Mouse (Mus musculus) CH12.LX (cell line): Measurements from ENCODE around the gene Psap.

ENCODE experiments used
- CHD1 ChIP-seq: IDR thresholded peaks from 2 replicates; pipeline ENCODE4 v1.6.1; 2012; ENCODE audit warnings: low read depth, low read length, improper control_type of control experiment, inconsistent platforms
- CTCF ChIP-seq, 2 experiments: IDR thresholded peaks in 1 of 2; conservative IDR thresholded peaks in 1 of 2; 2 replicates each; pipeline ENCODE4 v1.5.1; 2011 to 2012; ENCODE audit warnings: low read depth in 2 of 2, low read length in 2 of 2, improper control_type of control experiment in 1 of 2, inconsistent platforms in 1 of 2, mild to moderate bottlenecking in 1 of 2, moderate library complexity in 1 of 2
- EP300 ChIP-seq: IDR thresholded peaks from 2 replicates; pipeline ENCODE4 v1.6.1; 2011; ENCODE audit warnings: low read length, improper control_type of control experiment
- PAX5 ChIP-seq: IDR thresholded peaks from 2 replicates; pipeline ENCODE4 v1.6.1; 2012; ENCODE audit warnings: low read length, inconsistent platforms, mixed read lengths
- POLR2A ChIP-seq: IDR thresholded peaks from 2 replicates; pipeline ENCODE4 v1.6.1; 2011; ENCODE audit warnings: low read depth, mild to moderate bottlenecking, improper control_type of control experiment, low read length
- SMC3 ChIP-seq: IDR thresholded peaks from 2 replicates; pipeline ENCODE4 v1.6.1; 2011; ENCODE audit warnings: low read depth, low read length, improper control_type of control experiment
- TBP ChIP-seq: conservative IDR thresholded peaks from 2 replicates; pipeline ENCODE4 v1.6.1; 2011; ENCODE audit warnings: low read depth, low read length, improper control_type of control experiment
- ZNF384 ChIP-seq: IDR thresholded peaks from 2 replicates; pipeline ENCODE4 v1.6.1; 2012; ENCODE audit warnings: low read depth, low read length, improper control_type of control experiment, inconsistent platforms

- no peak for TF ChIP-seq PAX5
- no peak for TF ChIP-seq SMC3
- TF ChIP-seq EP300 = no peak
- no peak for TF ChIP-seq CHD1
- no peak for TF ChIP-seq TBP
- no peak for TF ChIP-seq POLR2A
- no peak for TF ChIP-seq ZNF384
- TF ChIP-seq CTCF (conservative IDR thresholded peaks at IDR 0.05 in 1 of 2, IDR thresholded peaks at IDR 0.05 in 1 of 2; ENCODE audit: low read depth in 2 of 2, low read length in 2 of 2) = no peak
Measured at GRCm38 (mm10) chr10:60243941-60244340, 33.5 kb upstream of the Psap start.
